Mouse (Mus musculus) MEL (cell line): ENCODE measurements at regions not wholly inside any gene's neighbourhood (a gene's known extent, or its start where the extent isn't known, plus 50 kb on each side); places are given as distances from the start of the nearest gene placed in this dataset.

Experiments
- DNase-seq: peaks from one replicate; pipeline ENCODE4 v3.0.0; 2011; ENCODE audit warnings: low read depth, low spot score
- H3K27ac ChIP-seq: 2 replicates; pipeline ENCODE4 v1.5.1; 2012; ENCODE audit warnings: low read depth, mild to moderate bottlenecking, control low read depth, low read length, moderate library complexity; ENCODE audit not compliant: control insufficient read depth
- H3K27me3 ChIP-seq, 2 experiments: fragments of 150-350 bp in 1 of 2; sonication (generic) in 1 of 2; 2 replicates each; pipeline ENCODE4 v1.6.1; 2012; ENCODE audit warnings: low read length in 2 of 2, mild to moderate bottlenecking in 2 of 2, improper control_type of control experiment in 1 of 2, moderate library complexity in 1 of 2; ENCODE audit not compliant: insufficient read depth in 2 of 2, control insufficient read depth in 1 of 2
- H3K36me3 ChIP-seq, 2 experiments: 2 replicates each; pipeline ENCODE4 v1.6.1; 2012 to 2014; ENCODE audit warnings: low read length in 2 of 2, improper control_type of control experiment in 1 of 2, inconsistent platforms in 1 of 2, mild to moderate bottlenecking in 1 of 2; ENCODE audit not compliant: insufficient read depth in 2 of 2, control insufficient read depth in 1 of 2
- H3K4me1 ChIP-seq, 2 experiments: fragments of 150-350 bp in 1 of 2; sonication (generic) in 1 of 2; 2 replicates each; pipeline ENCODE4 v1.6.1; 2012; ENCODE audit warnings: low read length in 2 of 2, improper control_type of control experiment in 1 of 2, mild to moderate bottlenecking in 1 of 2; ENCODE audit not compliant: insufficient read depth in 2 of 2, control insufficient read depth in 1 of 2
- H3K4me3 ChIP-seq, 2 experiments: fragments of 150-350 bp in 1 of 2; sonication (generic) in 1 of 2; 2 replicates each; pipeline ENCODE4 v1.5.1; 2012; ENCODE audit warnings: low read depth in 2 of 2, low read length in 2 of 2, mild to moderate bottlenecking in 2 of 2, moderate library complexity in 2 of 2, control low read depth in 1 of 2, improper control_type of control experiment in 1 of 2; ENCODE audit not compliant: control insufficient read depth in 1 of 2, insufficient read depth in 1 of 2
- H3K79me2 ChIP-seq: 2 replicates; pipeline ENCODE4 v1.6.1; 2012; ENCODE audit warnings: mild to moderate bottlenecking, low read length, moderate library complexity; ENCODE audit not compliant: control insufficient read depth, poor library complexity, insufficient read depth
- H3K9ac ChIP-seq: 2 replicates; pipeline ENCODE4 v1.6.1; 2012; ENCODE audit warnings: low read depth, mild to moderate bottlenecking, control low read depth, low read length, moderate library complexity; ENCODE audit not compliant: control insufficient read depth, poor library complexity, severe bottlenecking
- H3K9me3 ChIP-seq: fragments of 150-350 bp; sonication (generic); replicated peaks from 2 replicates; pipeline ENCODE4 v1.6.1; 2012; ENCODE audit warnings: mild to moderate bottlenecking, low read length, improper control_type of control experiment, moderate library complexity; ENCODE audit not compliant: insufficient read depth
- BHLHE40 ChIP-seq: IDR thresholded peaks from 2 replicates; pipeline ENCODE4 v1.6.1; 2012; ENCODE audit warnings: low read depth, mild to moderate bottlenecking, inconsistent platforms, low read length, improper control_type of control experiment, borderline replicate concordance
- CHD1 ChIP-seq: IDR thresholded peaks from 2 replicates; pipeline ENCODE4 v1.6.1; 2012; ENCODE audit warnings: low read depth, mild to moderate bottlenecking, inconsistent platforms, low read length, improper control_type of control experiment
- CHD2 ChIP-seq: IDR thresholded peaks from 2 replicates; pipeline ENCODE4 v1.6.1; 2011; ENCODE audit warnings: low read length, improper control_type of control experiment
- CTCF ChIP-seq, 3 experiments: IDR thresholded peaks in 2 of 3; conservative IDR thresholded peaks in 1 of 3; 2 replicates each; pipeline ENCODE4 v1.5.1; 2011 to 2012; ENCODE audit warnings: low read length in 3 of 3, low read depth in 2 of 3, mild to moderate bottlenecking in 2 of 3, improper control_type of control experiment in 1 of 3, inconsistent platforms in 1 of 3, mixed read lengths in 1 of 3, moderate library complexity in 1 of 3; ENCODE audit not compliant: control insufficient read depth in 1 of 3, insufficient read depth in 1 of 3, poor library complexity in 1 of 3, severe bottlenecking in 1 of 3
- E2F4 ChIP-seq: IDR thresholded peaks from 2 replicates; pipeline ENCODE4 v1.6.1; 2011; ENCODE audit warnings: low read depth, low read length, improper control_type of control experiment, borderline replicate concordance
- ELF1 ChIP-seq: IDR thresholded peaks from 2 replicates; pipeline ENCODE4 v1.6.1; 2014; ENCODE audit warnings: low read depth, mild to moderate bottlenecking, inconsistent platforms, low read length, improper control_type of control experiment, moderate library complexity
- ETS1 ChIP-seq: IDR thresholded peaks from 2 replicates; pipeline ENCODE4 v1.6.1; 2012; ENCODE audit warnings: low read depth, mild to moderate bottlenecking, inconsistent platforms, low read length, improper control_type of control experiment, moderate library complexity
- GABPA ChIP-seq: IDR thresholded peaks from 2 replicates; pipeline ENCODE4 v1.6.1; 2012; ENCODE audit warnings: low read depth, mild to moderate bottlenecking, inconsistent platforms, low read length, improper control_type of control experiment, moderate library complexity
- JUND ChIP-seq: IDR thresholded peaks from 2 replicates; pipeline ENCODE4 v1.6.1; 2011; ENCODE audit warnings: low read depth, mild to moderate bottlenecking, improper control_type of control experiment, low read length
- KAT2A ChIP-seq: conservative IDR thresholded peaks from 2 replicates; pipeline ENCODE4 v1.6.1; 2012; ENCODE audit warnings: low read depth, low read length, improper control_type of control experiment, inconsistent platforms
- MAFK ChIP-seq: IDR thresholded peaks from 2 replicates; pipeline ENCODE4 v1.6.1; 2011; ENCODE audit warnings: low read depth, mild to moderate bottlenecking, low read length, improper control_type of control experiment, borderline replicate concordance
- MAZ ChIP-seq: IDR thresholded peaks from 2 replicates; pipeline ENCODE4 v1.6.1; 2012; ENCODE audit warnings: low read depth, mild to moderate bottlenecking, inconsistent platforms, low read length, improper control_type of control experiment
- MEF2A ChIP-seq: IDR thresholded peaks from 2 replicates; pipeline ENCODE4 v1.6.1; 2014; ENCODE audit warnings: low read depth, mild to moderate bottlenecking, inconsistent platforms, low read length, improper control_type of control experiment; ENCODE audit not compliant: poor library complexity, insufficient replicate concordance, severe bottlenecking; ENCODE audit errors: extremely low read depth
- POLR2AphosphoS5 ChIP-seq: IDR thresholded peaks from 2 replicates; pipeline ENCODE4 v1.6.1; 2012; ENCODE audit warnings: low read depth, borderline replicate concordance, mild to moderate bottlenecking, inconsistent platforms, low read length, moderate library complexity, mixed read lengths
- RAD21 ChIP-seq: IDR thresholded peaks from 2 replicates; pipeline ENCODE4 v1.6.1; 2011; ENCODE audit warnings: mild to moderate bottlenecking, low read depth, low read length, improper control_type of control experiment
- RCOR1 ChIP-seq: IDR thresholded peaks from 2 replicates; pipeline ENCODE4 v1.6.1; 2012; ENCODE audit warnings: low read depth, mild to moderate bottlenecking, inconsistent platforms, low read length, improper control_type of control experiment
- SIN3A ChIP-seq: IDR thresholded peaks from 2 replicates; pipeline ENCODE4 v1.6.1; 2012; ENCODE audit warnings: low read length, improper control_type of control experiment, inconsistent platforms
- SMC3 ChIP-seq: IDR thresholded peaks from 2 replicates; pipeline ENCODE4 v1.6.1; 2011; ENCODE audit warnings: low read depth, low read length, improper control_type of control experiment
- TAL1 ChIP-seq: IDR thresholded peaks from 2 replicates; pipeline ENCODE4 v1.6.1; 2012; ENCODE audit warnings: mild to moderate bottlenecking, inconsistent platforms, low read length, moderate library complexity, mixed read lengths
- TBP ChIP-seq: IDR thresholded peaks from 2 replicates; pipeline ENCODE4 v1.8.0; 2011; ENCODE audit warnings: low read depth, low read length, improper control_type of control experiment
- TCF12 ChIP-seq: IDR thresholded peaks from 2 replicates; pipeline ENCODE4 v1.6.1; 2014; ENCODE audit warnings: low read depth, mild to moderate bottlenecking, inconsistent platforms, low read length, improper control_type of control experiment, moderate library complexity
- UBTF ChIP-seq: IDR thresholded peaks from 2 replicates; pipeline ENCODE4 v1.6.1; 2012; ENCODE audit warnings: low read depth, mild to moderate bottlenecking, inconsistent platforms, low read length, improper control_type of control experiment, moderate library complexity, borderline replicate concordance; ENCODE audit not compliant: insufficient read depth
- USF2 ChIP-seq, 2 experiments: IDR thresholded peaks; 2 replicates each; pipeline ENCODE4 v1.6.1; 2011 to 2012; ENCODE audit warnings: improper control_type of control experiment in 2 of 2, low read length in 2 of 2, borderline replicate concordance in 1 of 2, inconsistent platforms in 1 of 2, low read depth in 1 of 2, mild to moderate bottlenecking in 1 of 2; ENCODE audit not compliant: insufficient read depth in 1 of 2
- ZKSCAN1 ChIP-seq: IDR thresholded peaks from 2 replicates; pipeline ENCODE4 v1.6.1; 2012; ENCODE audit warnings: low read depth, mild to moderate bottlenecking, inconsistent platforms, low read length, improper control_type of control experiment, moderate library complexity

GRCm38 (mm10) chr12:64361592-64362116 lies 112.8 kb downstream of the Fscb start (continued):
- TF ChIP-seq ZKSCAN1 (no peak), JUND (no peak), CHD1 (no peak), ELF1 (no peak), GABPA (no peak), CTCF (IDR thresholded peaks at IDR 0.05 in 2 of 3, conservative IDR thresholded peaks at IDR 0.05 in 1 of 3; ENCODE audit: control insufficient read depth in 1 of 3, insufficient read depth in 1 of 3, low read depth in 2 of 3, low read length in 3 of 3, poor library complexity in 1 of 3, severe bottlenecking in 1 of 3) (no peak), CHD2 (peak; percentile 30; the same call in 1 of the 2 replicates), TAL1 (no peak), E2F4 (no peak), ETS1 (0 out of 2 replicates have a peak, but pooled peaks have one; percentile 19)
- TF ChIP-seq, all 39 proteins: peak for 7

GRCm38 (mm10) chr12:64360698-64361097 lies 113.8 kb downstream of the Fscb start:
- Histone ChIP-seq H3K9ac (no peak overlapping the region), H3K36me3 (peaks cover 0 to 6% of the 10 kb centered on the region in 2 experiments; a peak in 2 of 4 replicates), H3K79me2 (no peaks in the 10 kb centered on the region), H3K27me3 (no peaks in the 10 kb centered on the region), H3K9me3 (no peaks in the 10 kb centered on the region), H3K4me1 (peaks cover 7 to 13% of the 10 kb centered on the region in 2 experiments), H3K4me3 (no peak overlapping the region), H3K27ac (no peak overlapping the region)
- TF ChIP-seq MEF2A = no peak
- TF ChIP-seq ZKSCAN1 = no peak
- no peak for TF ChIP-seq BHLHE40
- no peak for TF ChIP-seq TCF12
- TF ChIP-seq POLR2AphosphoS5 = no peak
- TF ChIP-seq SMC3 = no peak
- no peak for TF ChIP-seq GABPA
- TF ChIP-seq KAT2A = no peak
- TF ChIP-seq UBTF = no peak
- no peak for TF ChIP-seq MAFK
- no peak for TF ChIP-seq USF2 (IDR thresholded peaks at IDR 0.05; ENCODE audit: borderline replicate concordance in 1 of 2, insufficient read depth in 1 of 2, low read depth in 1 of 2, low read length in 2 of 2)
- TF ChIP-seq RAD21 = no peak
- TF ChIP-seq MAZ = no peak
- TF ChIP-seq CTCF (IDR thresholded peaks at IDR 0.05 in 2 of 3, conservative IDR thresholded peaks at IDR 0.05 in 1 of 3; ENCODE audit: control insufficient read depth in 1 of 3, insufficient read depth in 1 of 3, low read depth in 2 of 3, low read length in 3 of 3, poor library complexity in 1 of 3, severe bottlenecking in 1 of 3) = no peak
- no peak for TF ChIP-seq TBP
- no peak for TF ChIP-seq TAL1
- TF ChIP-seq SIN3A = no peak
- TF ChIP-seq ELF1 = no peak
- no peak for TF ChIP-seq E2F4
- TF ChIP-seq RCOR1 = no peak
- no peak for DNase-seq
